Mouse (Mus musculus) olfactory bulb, adult 2 months (tissue): Measurements from ENCODE around the gene Ank3.

Experiments
- CTCF ChIP-seq: fragments of 200-500 bp; IDR thresholded peaks from 2 replicates; pipeline ENCODE4 v1.5.1; 2012; ENCODE audit warnings: low read depth, mild to moderate bottlenecking, low read length, moderate library complexity; ENCODE audit not compliant: insufficient read depth
- POLR2A ChIP-seq: fragments of 200-500 bp; IDR thresholded peaks from 2 replicates; pipeline ENCODE4 v1.6.1; 2012; ENCODE audit warnings: mild to moderate bottlenecking, low read depth, low read length, moderate library complexity; ENCODE audit not compliant: insufficient read depth

- no peak for TF ChIP-seq POLR2A
- TF ChIP-seq CTCF: no peak
These were observed 397.1 kb downstream of the Ank3 start for GRCm38 (mm10) chr10:69795656-69796055.
